Comparison of ENCODE assay signal across 21 mouse cellular contexts in the genomic region with DNA sequence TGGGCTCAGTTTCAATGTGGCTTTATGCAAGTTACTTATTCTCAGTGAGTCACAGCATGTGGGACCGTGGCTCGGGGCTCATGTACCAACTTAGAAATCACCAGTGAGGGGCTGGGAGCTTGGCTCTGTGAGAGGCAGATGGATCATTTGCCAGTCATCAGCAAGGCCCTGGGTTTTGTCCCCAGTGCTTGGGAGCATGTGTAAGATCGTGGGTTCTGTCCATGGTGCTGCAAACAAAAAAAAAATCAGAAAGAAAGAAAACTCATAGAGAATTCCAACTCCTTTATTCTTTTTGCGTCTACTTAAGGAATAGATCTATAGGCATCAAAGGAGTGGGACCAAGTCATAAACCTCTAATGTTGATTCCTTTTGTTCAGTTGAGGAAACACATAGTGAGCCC.
DNase-seq lines count a peak whose midpoint lies in the region; ATAC-seq and TF ChIP-seq lines count a peak whose summit lies in the region.
"Had no signal": no experiment of that assay in that cellular context is flagged by ENCODE, and none has a peak within 500 bp of the region (broad histone marks: within the 10 kb centered on the region; RNA-seq: fewer than 3 reads in every experiment).

No protein-coding gene starts in this region.

- no peak overlapping the region for H3K27ac ChIP-seq in midbrain, embryonic 11.5 days (ENCODE audit: low read depth, low read length)
- no peak overlapping the region for H3K27ac ChIP-seq in midbrain, postnatal 0 days (ENCODE audit: low read depth, low read length)
- no peak overlapping the region for H3K27ac ChIP-seq in hindbrain, embryonic 16.5 days (ENCODE audit: low read depth, low read length)
- H3K27ac ChIP-seq: forebrain, embryonic 15.5 days; heart, adult 2 months; hindbrain, embryonic 15.5 days had no signal

- no peak overlapping the region for H3K4me3 ChIP-seq in midbrain, embryonic 11.5 days (ENCODE audit: low read depth, low read length)
- no peak overlapping the region for H3K4me3 ChIP-seq in midbrain, postnatal 0 days (ENCODE audit: low read depth, low read length)
- no peak overlapping the region for H3K4me3 ChIP-seq in myocyte
- no peak overlapping the region for H3K4me3 ChIP-seq in hindbrain, embryonic 16.5 days (ENCODE audit: low read length)
- H3K4me3 ChIP-seq: forebrain, embryonic 15.5 days; heart, adult 2 months; hindbrain, embryonic 15.5 days had no signal

- H3K27me3 ChIP-seq in midbrain, embryonic 11.5 days (ENCODE audit: control insufficient read depth, insufficient read depth, low read length), result no peaks in the 10 kb centered on the region
- H3K27me3 ChIP-seq in midbrain, postnatal 0 days (ENCODE audit: insufficient read depth, low read length), result no peaks in the 10 kb centered on the region
- H3K27me3 ChIP-seq in myocyte (ENCODE audit: control insufficient read depth, insufficient read depth, insufficient read length), result no peaks in the 10 kb centered on the region
- no peaks in the 10 kb centered on the region for H3K27me3 ChIP-seq in hindbrain, embryonic 16.5 days (replicated peaks; ENCODE audit: control insufficient read depth, insufficient read depth, low read length)
- H3K27me3 ChIP-seq: forebrain, embryonic 15.5 days; hindbrain, embryonic 15.5 days; Patski had no signal

- no peaks in the 10 kb centered on the region for H3K79me2 ChIP-seq in myocyte (ENCODE audit: control insufficient read depth, insufficient read depth)

- no peaks in the 10 kb centered on the region for H3K9me3 ChIP-seq in midbrain, embryonic 11.5 days (ENCODE audit: control insufficient read depth, low read length)
- H3K9me3 ChIP-seq in midbrain, postnatal 0 days (ENCODE audit: low read length), result no peaks in the 10 kb centered on the region
- H3K9me3 ChIP-seq in hindbrain, embryonic 16.5 days (ENCODE audit: control insufficient read depth, low read length), result no peaks in the 10 kb centered on the region
- H3K9me3 ChIP-seq: forebrain, embryonic 15.5 days; hindbrain, embryonic 15.5 days had no signal

- no peak overlapping the region for H3K9ac ChIP-seq in midbrain, embryonic 11.5 days (ENCODE audit: low read length)
- H3K9ac ChIP-seq in midbrain, postnatal 0 days (replicated peaks; ENCODE audit: low read length, poor library complexity, severe bottlenecking), result no peak overlapping the region
- H3K9ac ChIP-seq in hindbrain, embryonic 16.5 days (ENCODE audit: low read depth, low read length), result no peak overlapping the region
- H3K9ac ChIP-seq: forebrain, embryonic 15.5 days; hindbrain, embryonic 15.5 days had no signal

- no peak overlapping the region for H3K4me2 ChIP-seq in midbrain, embryonic 11.5 days
- no peak overlapping the region for H3K4me2 ChIP-seq in midbrain, postnatal 0 days (ENCODE audit: low read depth, low read length, poor library complexity, severe bottlenecking)
- H3K4me2 ChIP-seq in myocyte (ENCODE audit: low read depth), result no peak overlapping the region
- no peak overlapping the region for H3K4me2 ChIP-seq in hindbrain, embryonic 16.5 days (ENCODE audit: low read length)
- H3K4me2 ChIP-seq: forebrain, embryonic 15.5 days; heart, embryonic 11.5 days; hindbrain, embryonic 15.5 days had no signal

- ATAC-seq in midbrain, embryonic 11.5 days (ENCODE audit: low FRiP score), result no peak
- ATAC-seq in midbrain, postnatal 0 days (ENCODE audit: low FRiP score), result no peak
- no peak for ATAC-seq in hindbrain, embryonic 16.5 days
- ATAC-seq: activated CD4-positive, CD25-positive, alpha-beta regulatory T cell, adult 4 months; forebrain, embryonic 15.5 days; inflammation-experienced regulatory T-cells, adult 6 months; intestine, postnatal 0 days; Patski had no signal

- DNase-seq in embryo, embryonic 10.5 days (ENCODE audit: low spot score), result peak; percentile 10
- no peak for DNase-seq in embryo, embryonic 10 days (ENCODE audit: low spot score)
- DNase-seq in midbrain, embryonic 11.5 days (ENCODE audit: low spot score, missing footprints), result peak; percentile 41
- no peak for DNase-seq in midbrain, postnatal 0 days (ENCODE audit: low spot score)
- DNase-seq in MEL-GATA-1-ER (ENCODE audit: extremely low read depth, low read depth), result peak; percentile 1
- DNase-seq in heart, postnatal 4 days, result no peak
- DNase-seq: adrenal gland, postnatal 14 days; cerebellum, adult 18-20 months; cerebellum, adult 9-11 months; cerebellum, postnatal 36 days; gastrocnemius, postnatal 10 days; heart, adult 2 months had no signal

- no peak overlapping the region for H3ac ChIP-seq in myocyte (ENCODE audit: control insufficient read depth, insufficient read length)

- TF ChIP-seq CTCF in midbrain, postnatal 0 days (IDR thresholded peaks at IDR 0.05), result no peak

- H3K36me3 ChIP-seq in midbrain, embryonic 11.5 days (ENCODE audit: control insufficient read depth, insufficient read depth, low read length), result no peaks in the 10 kb centered on the region
- peaks cover 12% of the 10 kb centered on the region; the same call in 1 of the 2 replicates for H3K36me3 ChIP-seq in midbrain, postnatal 0 days (ENCODE audit: insufficient read depth, low read length)
- no peaks in the 10 kb centered on the region for H3K36me3 ChIP-seq in myocyte (ENCODE audit: control insufficient read depth, insufficient read depth)
- no peaks in the 10 kb centered on the region for H3K36me3 ChIP-seq in hindbrain, embryonic 16.5 days (ENCODE audit: control insufficient read depth, insufficient read depth, low read length)
- H3K36me3 ChIP-seq: forebrain, embryonic 15.5 days had no signal

- 86% methylated on average over 4 of the region's 4 CpGs for WGBS in midbrain, embryonic 11.5 days
- WGBS in midbrain, postnatal 0 days, result 86% methylated on average over 4 of the region's 4 CpGs
- WGBS in hindbrain, embryonic 16.5 days, result 83% methylated on average over 4 of the region's 4 CpGs

- no peaks in the 10 kb centered on the region for H3K4me1 ChIP-seq in midbrain, embryonic 11.5 days (ENCODE audit: control insufficient read depth, insufficient read depth, low read length)
- H3K4me1 ChIP-seq in midbrain, postnatal 0 days (ENCODE audit: insufficient read depth, low read length), result no peaks in the 10 kb centered on the region
- no peaks in the 10 kb centered on the region; the same call in 1 of the 2 replicates for H3K4me1 ChIP-seq in hindbrain, embryonic 16.5 days (ENCODE audit: control insufficient read depth, insufficient read depth, low read depth, low read length)
- H3K4me1 ChIP-seq: forebrain, embryonic 15.5 days had no signal

- no peak for TF ChIP-seq POLR2A in myocyte (IDR thresholded peaks at IDR 0.05; ENCODE audit: insufficient read length, low read depth)

TF ChIP-seq in myocyte, 11 proteins besides CTCF, POLR2A, EP300 and RAD21:
- TF ChIP-seq REST (IDR thresholded peaks at IDR 0.05; ENCODE audit: insufficient read depth, insufficient read length) (peak; percentile 54), SRF (IDR thresholded peaks at IDR 0.05; ENCODE audit: control insufficient read depth, insufficient read length, low read depth) (no peak)

Comparison
In these comparisons a context has a peak if more than half of its experiments do, and no peak if none do; other contexts are left out.
1. DNase-seq: peak in embryo, embryonic 10.5 days (single experiment), midbrain, embryonic 11.5 days (single experiment) and MEL-GATA-1-ER (single experiment); none in embryo, embryonic 10 days (single experiment), midbrain, postnatal 0 days (single experiment) and heart, postnatal 4 days (single experiment).